In the genomic region with DNA sequence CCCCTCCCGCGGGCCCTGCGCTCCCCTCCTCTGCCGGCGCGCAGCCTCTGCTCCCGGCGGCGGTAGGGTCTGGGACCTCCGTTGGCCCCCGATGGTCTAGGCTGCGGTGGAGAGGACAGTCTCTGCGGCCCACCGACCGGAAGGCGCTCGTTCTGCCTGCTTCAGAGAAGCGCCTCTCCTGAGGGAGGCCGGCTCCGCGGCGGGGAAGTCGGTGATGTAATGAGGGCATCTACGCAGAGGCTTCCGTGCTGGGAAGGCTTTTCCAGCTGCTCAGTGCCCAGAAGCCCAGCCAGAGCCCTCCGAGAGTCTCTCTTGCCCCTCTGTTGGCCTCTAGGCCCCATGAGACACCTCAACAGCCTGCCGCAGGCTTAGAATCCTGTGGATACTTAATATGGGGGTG, we compare ENCODE assay signal across 10 mouse cellular contexts.
A peak's percentile ranks its signal among the peaks of the same experiment; 100 is the strongest.
DNase-seq lines count a peak whose midpoint lies in the region; ATAC-seq and TF ChIP-seq lines count a peak whose summit lies in the region.
"Had no signal": no experiment of that assay in that cellular context is flagged by ENCODE, and none has a peak within 500 bp of the region (broad histone marks: within the 10 kb centered on the region; RNA-seq: fewer than 3 reads in every experiment).

No protein-coding gene starts in this region.

- no peaks in the 10 kb centered on the region for H3K27me3 ChIP-seq in cerebellum, adult 2 months (ENCODE audit: control insufficient read depth, insufficient read depth, low read length)
- peaks cover 98% of the 10 kb centered on the region for H3K27me3 ChIP-seq in limb, embryonic 13.5 days
- peaks cover 68% of the 10 kb centered on the region for H3K27me3 ChIP-seq in stomach, embryonic 15.5 days (replicated peaks)

- no peak for ATAC-seq in limb, embryonic 13.5 days (ENCODE audit: low FRiP score, low read depth)
- ATAC-seq in stomach, embryonic 15.5 days (ENCODE audit: insufficient read depth, low FRiP score, low read depth) = no peak

- TF ChIP-seq CTCF in cerebellum, adult 2 months (IDR thresholded peaks at IDR 0.05; ENCODE audit: borderline replicate concordance, insufficient read depth, low read depth, low read length) = no peak

- intact Hi-C loops in gastrocnemius, postnatal 14 days (cut with DNase I; ENCODE audit: low total_unique reads) = no loop called here
- intact Hi-C loops in heart, postnatal 36 days (cut with DNase I) = no loop called here

- H3K27ac ChIP-seq in cerebellum, adult 2 months (ENCODE audit: insufficient read depth, low read length) = no peak overlapping the region
- H3K27ac ChIP-seq in limb, embryonic 13.5 days = no peak overlapping the region
- no peak overlapping the region for H3K27ac ChIP-seq in stomach, embryonic 15.5 days
- H3K27ac ChIP-seq: lung, embryonic 15.5 days had no signal

- no peaks in the 10 kb centered on the region for H3K9me3 ChIP-seq in limb, embryonic 13.5 days
- H3K9me3 ChIP-seq in stomach, embryonic 15.5 days = no peaks in the 10 kb centered on the region
- H3K9me3 ChIP-seq: lung, embryonic 15.5 days had no signal

- no peak for TF ChIP-seq POLR2A in cerebellum, adult 2 months (IDR thresholded peaks at IDR 0.05; ENCODE audit: borderline replicate concordance, insufficient read depth, low read length)

- H3K36me3 ChIP-seq in limb, embryonic 13.5 days = no peaks in the 10 kb centered on the region
- no peaks in the 10 kb centered on the region for H3K36me3 ChIP-seq in stomach, embryonic 15.5 days
- H3K36me3 ChIP-seq: lung, embryonic 15.5 days had no signal

- no peak for DNase-seq in cerebellum, adult 2 months
- DNase-seq in cerebellum, adult 9-11 months = no peak
- peak; percentile 48 for DNase-seq in right cerebral cortex, postnatal 25 days
- DNase-seq in right cerebral cortex, postnatal 36 days (ENCODE audit: low spot score in 2 of 2) = no peak
- DNase-seq in gastrocnemius, postnatal 14 days = no peak
- no peak for DNase-seq in heart, postnatal 36 days
- DNase-seq: kidney, postnatal 25 days had no signal

- H3K4me2 ChIP-seq in limb, embryonic 13.5 days (replicated peaks) = peak overlapping the region; percentile 60
- H3K4me2 ChIP-seq in stomach, embryonic 15.5 days = peak overlapping the region; percentile 37
- H3K4me2 ChIP-seq: lung, embryonic 15.5 days had no signal

- no peak overlapping the region for H3K9ac ChIP-seq in limb, embryonic 13.5 days
- no peak overlapping the region for H3K9ac ChIP-seq in stomach, embryonic 15.5 days
- H3K9ac ChIP-seq: lung, embryonic 15.5 days had no signal

- 6% methylated on average over 27 of the region's 27 CpGs for WGBS in cerebellum, adult 2 months
- WGBS in limb, embryonic 13.5 days = under 1% methylated on average over 27 of the region's 27 CpGs
- 1% methylated on average over 27 of the region's 27 CpGs for WGBS in stomach, embryonic 15.5 days

- peaks cover 47% of the 10 kb centered on the region for H3K4me1 ChIP-seq in cerebellum, adult 2 months (ENCODE audit: control insufficient read depth, insufficient read depth, low read length)
- peaks cover 10% of the 10 kb centered on the region for H3K4me1 ChIP-seq in limb, embryonic 13.5 days
- no peaks in the 10 kb centered on the region for H3K4me1 ChIP-seq in stomach, embryonic 15.5 days
- H3K4me1 ChIP-seq: lung, embryonic 15.5 days had no signal

- peak overlapping the region; percentile 10 for H3K4me3 ChIP-seq in cerebellum, adult 2 months (replicated peaks; ENCODE audit: insufficient read depth, low read depth, low read length)
- peak overlapping the region; percentile 31 for H3K4me3 ChIP-seq in limb, embryonic 13.5 days
- peak overlapping the region; percentile 17; the same call in 1 of the 2 replicates for H3K4me3 ChIP-seq in stomach, embryonic 15.5 days (replicated peaks)
- H3K4me3 ChIP-seq: lung, embryonic 15.5 days had no signal
